Mouse (Mus musculus) thymus, postnatal 4 days (tissue): ENCODE data around the gene Tmem208.

Experiments used
- DNase-seq: peaks from one replicate; pipeline ENCODE4 v3.0.0; 2021

Gene Tmem208

DNA sequence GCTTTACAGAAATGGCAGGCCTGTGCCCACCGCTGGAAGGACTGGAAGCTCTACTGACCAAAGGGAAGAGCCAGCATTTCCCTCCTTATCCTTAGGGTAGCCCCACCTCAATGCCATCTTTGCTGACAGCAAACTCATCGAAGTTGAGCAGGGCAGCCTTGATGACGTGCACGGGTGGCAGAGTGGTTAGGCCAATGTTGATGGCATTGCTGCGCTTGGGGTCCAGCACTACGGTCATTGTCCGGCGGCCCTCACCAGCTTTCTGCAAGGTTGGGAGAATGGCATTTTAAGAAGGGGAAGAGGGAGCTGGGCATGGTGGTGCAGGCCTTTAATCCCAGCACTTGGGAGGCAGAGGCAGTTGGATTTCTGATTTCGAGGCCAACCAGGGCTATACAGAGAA lies 5.8 kb downstream of the Tmem208 start:
- DNase-seq = no peak

DNA sequence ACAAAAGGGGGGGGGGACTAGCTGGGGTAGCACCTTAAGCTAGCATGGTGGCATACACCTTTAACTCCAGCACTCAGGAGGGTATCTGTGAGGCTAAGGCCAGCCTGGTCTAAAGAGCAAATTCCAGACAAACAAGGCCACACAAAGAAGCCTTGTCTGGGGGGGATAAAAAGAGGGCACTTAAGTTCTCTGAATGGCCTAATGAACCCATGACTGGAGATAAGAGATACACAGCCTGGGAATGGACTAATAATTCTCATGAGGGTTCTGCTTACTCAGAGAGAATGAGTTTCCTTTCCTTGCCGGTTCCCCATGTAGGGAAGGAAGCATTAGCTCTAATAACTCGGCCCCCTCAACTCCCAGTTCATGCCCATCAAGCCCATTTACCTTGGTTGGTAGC lies 6.4 kb downstream of the Tmem208 start:
- DNase-seq = no peak

DNA sequence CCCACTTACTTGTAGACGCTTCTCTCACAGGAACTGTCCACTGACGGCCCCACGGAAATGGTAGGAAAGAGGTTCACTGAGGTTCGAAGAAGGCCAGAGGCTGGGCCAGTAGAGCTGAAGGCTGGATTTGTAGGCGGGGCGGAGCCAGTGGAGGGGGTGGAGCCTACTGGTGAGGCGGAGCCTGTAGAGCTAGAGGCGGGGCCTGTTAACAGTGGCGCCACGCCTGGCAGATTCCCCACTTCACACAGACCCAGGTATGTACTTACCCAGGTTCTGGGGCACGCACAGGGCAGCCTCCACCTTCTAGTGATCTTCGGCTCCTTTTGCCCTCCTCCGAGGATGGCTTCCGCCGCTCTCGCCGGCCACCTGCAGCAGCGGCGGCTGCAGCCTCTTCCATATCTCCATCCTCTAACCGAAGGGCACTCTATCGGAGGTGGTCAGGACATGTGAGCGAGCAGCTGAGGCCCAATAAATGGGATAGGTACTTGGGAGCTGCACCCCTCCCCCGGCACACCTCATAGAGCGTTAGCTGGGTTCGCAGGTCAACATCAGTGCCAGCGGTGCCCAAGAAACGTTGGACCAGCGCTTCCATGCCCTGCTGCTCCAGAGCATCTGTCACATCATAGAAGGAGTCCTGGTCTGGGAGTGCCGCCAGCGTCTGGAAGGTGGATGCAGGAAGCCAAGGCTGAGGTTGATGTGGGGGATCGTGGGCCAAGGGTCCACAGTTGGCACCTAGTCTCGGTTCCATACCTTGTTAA lies 10.4 kb downstream of the Tmem208 start:
- peak; percentile 38 for DNase-seq

DNA sequence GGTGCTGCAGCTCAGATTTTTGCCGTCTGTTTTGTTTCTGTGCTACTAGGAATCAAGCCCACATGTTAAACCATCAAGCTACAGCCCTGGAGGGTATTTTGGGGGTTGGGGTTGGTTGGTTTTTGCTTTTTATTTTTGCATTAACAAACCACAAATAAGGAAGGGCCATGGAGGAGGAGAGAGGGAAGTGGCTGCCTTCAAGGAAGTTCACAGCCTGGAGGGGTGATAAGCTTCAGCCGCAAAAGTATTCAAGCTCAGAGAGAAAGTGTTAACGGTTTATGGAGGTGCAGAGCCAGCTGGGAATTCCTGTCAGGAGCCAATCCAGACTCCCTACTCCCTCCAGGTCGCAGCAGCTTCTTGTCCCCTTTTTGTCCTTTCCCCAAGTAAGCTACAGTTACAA lies 12.8 kb downstream of the Tmem208 start:
- no peak for DNase-seq

DNA sequence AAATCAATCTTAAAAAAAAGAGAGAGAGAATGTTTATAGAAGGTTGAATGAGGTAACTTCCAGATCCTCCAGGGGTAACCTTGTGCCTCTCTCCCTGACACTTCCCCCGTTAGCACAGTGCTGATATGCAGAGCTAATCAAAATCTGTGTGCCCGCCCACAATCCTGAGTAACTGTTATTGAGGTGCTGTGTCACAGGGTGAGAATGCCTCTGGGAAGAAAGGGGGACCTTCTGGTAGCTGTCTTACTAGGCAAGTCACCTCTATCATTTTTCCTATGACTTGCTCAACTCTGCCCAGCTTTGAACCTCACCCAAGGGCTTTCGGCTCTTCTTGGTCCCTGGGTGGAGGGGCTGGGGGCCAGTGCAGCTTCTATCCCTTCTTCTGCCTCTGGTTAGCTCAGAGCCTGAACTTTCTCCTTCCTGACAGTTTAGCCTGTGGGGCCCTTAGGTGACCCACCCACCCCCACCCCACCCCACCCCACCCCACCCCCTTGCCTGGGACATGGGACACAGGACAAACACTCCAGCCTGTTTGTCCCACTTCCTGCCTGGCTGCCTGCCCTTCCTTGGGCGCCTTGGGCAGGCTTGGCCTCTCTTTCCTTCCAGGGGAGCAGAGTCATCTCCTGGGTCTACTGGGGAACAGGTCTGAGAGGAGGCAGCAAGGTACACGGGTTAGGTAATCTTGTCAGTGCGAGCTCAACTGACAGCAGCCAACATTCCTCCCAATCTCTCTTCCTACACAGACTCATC lies 13.9 kb downstream of the Tmem208 start:
- DNase-seq = no peak

DNA sequence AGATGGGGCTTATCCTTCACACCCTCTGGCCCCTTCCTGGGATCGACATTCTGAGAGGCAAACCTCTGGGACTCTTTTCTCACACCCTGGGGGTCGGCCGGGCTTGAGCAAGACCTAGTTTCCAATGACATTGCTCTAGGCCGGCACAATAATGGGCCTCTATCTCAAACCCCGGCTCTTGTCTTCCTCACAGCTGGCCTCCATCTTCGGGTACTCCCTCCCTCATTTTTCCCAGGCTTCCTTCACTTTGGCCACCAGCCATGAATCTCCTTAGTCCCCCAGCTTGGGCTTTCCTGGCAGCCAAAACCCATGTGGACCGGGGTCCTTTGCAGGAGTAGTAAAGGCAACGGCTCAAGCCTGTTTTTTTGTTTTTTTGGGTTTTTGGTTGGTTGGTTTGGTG lies 15.2 kb downstream of the Tmem208 start:
- no peak for DNase-seq

DNA sequence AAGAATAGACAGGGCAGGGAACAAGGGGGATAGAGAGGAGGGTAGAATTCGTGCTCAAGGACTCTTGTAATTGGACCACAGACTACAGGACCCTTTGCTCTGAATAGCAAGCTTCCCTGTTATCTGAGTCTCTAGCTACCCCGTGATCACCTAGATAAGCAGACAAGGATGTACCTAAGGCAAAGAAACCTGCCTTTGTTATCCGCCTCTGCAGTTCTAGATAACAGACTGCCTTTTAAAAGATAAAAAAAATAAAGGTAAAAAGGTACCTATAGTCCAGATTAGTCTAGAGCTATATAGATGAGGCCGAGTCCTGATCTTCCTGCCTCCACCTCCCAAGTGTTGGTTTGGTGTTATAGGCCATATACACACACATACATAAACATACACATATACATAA lies 16.6 kb downstream of the Tmem208 start:
- no peak for DNase-seq

DNA sequence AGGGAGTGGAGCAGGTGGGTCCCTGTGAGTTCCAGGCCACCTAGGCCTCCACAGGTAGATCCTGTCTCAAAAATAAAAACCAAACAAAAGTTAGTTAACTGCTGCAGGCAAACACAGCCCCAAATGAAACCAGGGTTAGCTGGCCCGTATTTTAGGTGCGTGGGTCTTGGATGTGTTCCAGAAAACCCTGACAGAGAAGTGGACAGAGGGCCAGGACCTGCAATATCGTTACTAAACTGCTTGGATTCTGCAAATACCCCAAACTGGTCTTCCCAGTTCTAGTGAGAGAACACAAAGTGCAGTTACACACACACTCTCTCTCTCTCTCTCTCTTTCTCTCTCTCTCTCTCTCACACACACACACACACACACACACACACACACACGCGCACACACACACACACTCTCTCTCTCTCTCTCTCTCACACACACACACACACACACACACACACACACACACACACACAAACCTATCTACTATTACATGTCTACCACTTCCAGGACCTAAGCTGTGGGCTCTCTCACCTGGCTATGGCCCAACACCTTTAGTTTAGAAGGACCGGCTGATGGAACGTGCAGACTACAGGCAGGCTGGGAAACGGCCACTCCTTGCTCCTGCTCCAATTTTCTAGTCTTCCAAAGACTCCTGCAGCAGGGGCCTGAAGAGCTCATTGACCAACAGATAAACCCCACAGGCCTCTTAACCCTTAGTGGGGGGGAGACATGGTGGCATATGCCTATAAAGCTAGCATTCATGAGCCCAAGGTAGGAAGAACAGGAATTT lies 17.8 kb downstream of the Tmem208 start:
- no peak for DNase-seq

DNA sequence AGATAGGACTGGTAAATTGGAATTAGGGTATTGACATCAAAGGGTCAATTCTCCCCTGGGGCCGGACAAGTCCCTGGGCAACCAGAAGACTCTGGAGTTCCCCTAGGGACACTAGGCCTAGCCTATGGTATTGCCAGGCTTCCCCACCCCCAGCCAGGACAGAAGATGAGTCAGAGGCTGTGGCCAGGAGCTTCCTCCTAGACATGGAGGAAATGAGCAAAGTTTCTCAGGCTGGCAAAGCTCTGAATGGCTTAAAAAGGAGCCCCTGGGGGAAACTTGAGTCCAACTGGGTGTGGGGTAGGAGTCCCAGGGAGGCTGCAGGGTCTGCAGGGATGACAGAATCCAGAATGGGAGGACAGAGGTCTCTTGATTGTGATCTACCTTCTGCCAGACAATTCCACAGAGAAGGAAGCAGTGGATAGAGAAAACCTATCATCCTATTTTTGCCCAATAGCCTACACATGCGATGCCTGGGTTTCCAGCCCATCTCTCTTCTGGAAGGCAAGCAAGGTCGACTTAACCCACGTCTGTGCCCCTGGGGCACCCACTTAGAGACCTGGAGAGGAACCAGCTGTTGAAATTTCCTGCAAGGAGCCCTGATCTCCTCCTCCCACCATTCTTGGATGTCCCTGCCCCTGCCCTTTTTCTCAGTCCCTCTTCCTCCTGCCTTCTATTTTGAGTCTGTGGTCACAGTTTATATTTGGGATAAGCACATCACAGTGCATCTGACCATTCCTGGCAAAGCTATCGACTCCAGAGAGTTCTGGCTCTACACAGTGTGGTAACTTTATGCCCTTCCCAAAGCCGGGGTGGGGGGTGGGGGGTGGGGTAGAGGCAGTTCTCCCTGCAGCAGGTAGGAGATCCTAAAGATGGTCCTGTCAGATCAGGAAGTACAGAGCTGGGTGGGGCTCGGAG lies 19.2 kb downstream of the Tmem208 start:
- DNase-seq = no peak

DNA sequence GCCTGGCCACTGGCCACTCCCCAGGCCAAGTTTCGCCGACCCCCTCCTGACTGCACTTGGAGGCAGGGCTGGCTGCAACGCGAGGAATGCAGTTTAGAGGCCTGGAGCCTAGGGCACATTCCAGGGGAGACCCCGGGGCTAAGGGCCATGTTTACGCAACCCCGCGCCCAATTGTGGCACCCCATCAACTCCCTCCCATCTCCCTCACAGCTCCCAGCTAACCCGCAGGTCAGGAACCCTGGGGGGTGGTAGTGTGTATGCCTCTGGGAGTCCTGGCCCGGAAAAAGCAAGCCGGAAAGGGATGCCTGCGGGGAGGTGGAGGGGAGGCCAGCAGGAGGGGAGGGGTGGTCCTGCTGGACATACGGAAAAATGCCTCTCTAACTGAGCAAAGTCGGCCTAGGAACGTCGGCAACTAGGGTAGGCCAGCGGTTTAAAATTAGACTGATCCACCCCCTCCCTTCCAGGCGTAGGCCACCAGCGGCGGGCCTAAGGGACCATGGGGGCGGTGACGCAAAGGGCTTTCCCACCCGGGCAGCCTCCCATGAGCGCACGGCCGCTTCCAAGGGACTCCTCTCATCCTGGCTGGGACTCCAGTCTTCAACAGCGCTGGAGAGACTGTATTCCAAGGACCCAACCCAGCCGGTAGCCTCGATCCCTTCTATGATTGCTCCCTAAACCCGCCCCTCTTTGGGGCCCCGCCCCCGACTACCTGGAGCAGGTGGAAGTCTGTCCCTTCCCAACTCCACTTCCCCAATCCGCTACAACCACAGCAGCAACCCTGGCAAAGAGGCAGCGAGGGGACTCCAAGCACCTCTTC lies 20.7 kb downstream of the Tmem208 start:
- DNase-seq = peak; percentile 45

DNA sequence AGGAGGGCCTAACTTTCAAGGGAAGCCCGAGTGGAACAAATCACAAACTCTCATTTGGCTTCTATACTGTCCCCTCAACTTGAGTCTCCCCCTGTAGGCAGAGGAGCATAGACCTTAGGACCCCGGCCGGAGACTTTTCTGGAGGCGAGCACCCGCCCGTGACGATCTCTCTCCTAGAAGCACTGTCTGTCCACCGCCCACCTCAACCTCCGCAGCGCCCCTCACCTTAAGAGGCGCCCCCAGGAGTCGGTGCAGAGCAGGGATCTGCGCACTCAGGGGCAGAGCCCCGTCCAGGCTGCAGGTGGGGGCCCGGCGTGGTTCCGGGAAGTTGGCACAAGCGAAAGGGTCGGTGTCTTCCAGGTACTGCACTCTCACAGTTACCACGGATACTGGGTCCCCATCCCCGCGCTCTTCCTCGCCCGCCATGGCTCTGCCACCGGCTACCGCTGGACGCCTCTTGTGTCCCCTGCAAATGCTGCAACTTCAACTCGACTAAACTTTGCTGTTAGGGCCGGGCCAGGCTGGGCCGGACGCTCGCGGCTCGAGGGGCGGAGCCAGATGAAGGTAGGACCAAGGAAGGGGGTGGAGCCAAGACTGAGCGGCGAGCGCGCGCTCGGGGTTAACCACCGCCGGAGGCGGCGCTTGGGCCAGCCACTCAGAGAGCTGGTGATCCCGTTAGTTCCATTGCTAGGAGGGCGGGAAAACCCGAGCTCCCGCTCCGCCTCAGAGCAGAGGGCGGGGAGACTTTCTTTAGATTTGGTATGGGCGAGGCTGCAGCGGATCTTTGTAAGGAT lies 21.5 kb downstream of the Tmem208 start, which contains the start of gene Fhod1:
TSS of gene Fhod1 (minus strand) at position 526 of the 794 bp plus-strand sequence.
- DNase-seq = peak; percentile 85

DNA sequence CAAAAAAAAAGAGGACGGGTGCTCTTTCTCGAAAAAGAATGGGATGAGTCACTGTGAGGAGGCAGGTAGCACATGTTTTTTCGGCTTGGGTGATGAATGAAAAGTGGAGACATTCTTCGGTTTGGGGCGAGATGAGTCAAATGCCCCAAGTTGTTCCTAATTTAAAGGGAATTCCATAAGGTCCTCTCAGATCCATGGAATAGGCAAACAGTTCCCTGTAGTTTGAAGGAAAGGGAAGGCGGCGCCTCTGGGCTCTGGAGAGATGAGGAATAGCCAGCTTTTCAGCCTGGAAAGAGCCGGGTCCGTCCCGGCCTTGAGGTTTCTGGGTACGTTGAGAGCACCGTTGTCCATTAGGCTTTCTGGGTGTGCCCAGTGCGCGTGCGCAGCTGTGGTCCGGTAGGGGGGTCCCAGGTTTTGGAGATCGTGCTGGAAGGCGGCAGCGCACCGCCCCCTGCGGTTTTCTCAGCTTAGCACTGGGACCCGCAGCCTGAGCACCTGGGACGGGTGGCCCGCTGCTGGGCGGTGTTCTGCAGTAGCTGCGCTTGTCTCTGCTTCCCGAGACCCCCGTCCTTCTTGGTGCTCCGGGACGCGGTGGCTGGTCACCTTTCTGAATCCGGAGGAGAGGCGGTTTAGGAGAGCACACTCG lies 22.4 kb downstream of the Tmem208 start, which contains the start of gene Slc9a5:
TSS of gene Slc9a5 (plus strand) at position 394 of the 646 bp plus-strand sequence.
- DNase-seq = peak; percentile 76

DNA sequence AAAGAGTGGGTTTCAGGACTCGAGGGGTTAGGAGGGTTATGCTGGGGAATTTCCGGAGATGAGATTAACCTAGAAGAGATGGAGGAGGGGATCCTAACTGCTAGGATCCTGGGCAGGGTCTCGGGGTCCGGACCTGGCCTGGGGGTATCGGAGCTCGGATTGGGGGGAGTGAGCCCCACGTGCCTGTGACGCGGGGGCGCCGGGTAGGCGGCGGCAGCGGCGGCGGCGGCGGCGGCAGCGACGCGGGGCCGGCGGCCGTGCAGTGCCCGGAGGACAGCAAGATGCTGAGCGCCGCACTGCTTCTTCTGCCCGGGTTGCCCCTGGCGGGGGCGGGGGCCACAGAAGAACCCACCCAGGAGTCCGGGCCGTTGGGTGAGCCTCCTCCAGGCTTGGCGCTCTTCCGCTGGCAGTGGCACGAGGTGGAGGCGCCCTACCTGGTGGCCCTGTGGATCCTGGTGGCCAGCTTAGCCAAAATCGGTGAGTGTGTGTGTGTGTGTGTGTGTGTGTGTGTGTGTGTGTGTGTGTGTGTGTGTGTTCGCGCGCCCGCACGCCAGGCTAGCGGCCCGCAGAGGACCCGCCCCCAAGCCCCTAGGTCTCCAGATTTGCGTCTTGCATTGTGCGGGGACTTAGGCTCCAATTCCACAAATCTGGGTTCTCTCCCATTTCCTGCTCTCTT lies 23.1 kb downstream of the Tmem208 start:
- DNase-seq = peak; percentile 52

DNA sequence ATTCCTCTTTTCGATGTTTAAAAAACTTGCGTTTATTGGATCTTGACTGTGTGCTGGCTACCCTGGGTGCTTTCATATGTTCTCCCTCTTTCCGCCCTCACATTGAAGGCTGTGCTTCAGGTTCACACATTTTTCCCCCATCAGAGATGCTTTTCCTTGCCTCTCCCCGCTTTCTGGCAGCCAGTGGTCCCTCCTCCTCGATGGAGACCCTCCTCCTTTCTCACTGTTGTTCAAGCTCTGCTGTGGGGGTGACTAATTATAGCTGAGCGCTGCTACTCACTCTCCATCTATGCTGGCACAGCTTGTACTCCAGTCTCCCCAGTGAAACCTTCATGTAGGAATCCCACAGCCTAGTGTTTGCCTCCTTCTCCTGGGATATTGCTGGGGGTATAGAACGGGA lies 24.0 kb downstream of the Tmem208 start:
- DNase-seq = no peak

DNA sequence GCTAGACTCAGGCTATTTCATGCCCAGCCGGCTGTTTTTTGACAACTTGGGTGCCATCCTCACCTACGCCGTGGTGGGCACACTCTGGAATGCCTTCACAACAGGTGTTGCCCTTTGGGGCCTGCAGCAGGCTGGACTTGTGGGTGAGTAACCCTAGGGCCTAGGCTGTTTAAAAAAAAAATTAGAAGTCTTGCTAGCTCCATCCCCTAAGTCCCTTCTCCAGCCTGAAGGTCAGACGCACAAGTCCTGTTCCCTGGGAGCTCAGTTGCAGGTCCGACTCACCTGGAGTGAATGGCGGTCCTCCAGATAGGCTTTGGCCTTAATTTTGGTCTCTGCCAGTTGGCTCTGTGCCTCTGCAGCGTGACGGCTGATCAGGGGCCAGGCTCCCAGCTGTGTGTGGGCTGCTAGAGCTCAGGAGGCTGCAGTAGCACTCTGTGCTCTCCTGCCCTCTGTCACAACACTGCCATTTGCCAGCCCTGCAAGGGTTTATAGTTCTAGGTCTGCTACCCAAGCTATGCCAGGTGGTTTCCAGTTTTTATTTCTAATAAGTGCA lies 27.5 kb downstream of the Tmem208 start:
- no peak for DNase-seq

DNA sequence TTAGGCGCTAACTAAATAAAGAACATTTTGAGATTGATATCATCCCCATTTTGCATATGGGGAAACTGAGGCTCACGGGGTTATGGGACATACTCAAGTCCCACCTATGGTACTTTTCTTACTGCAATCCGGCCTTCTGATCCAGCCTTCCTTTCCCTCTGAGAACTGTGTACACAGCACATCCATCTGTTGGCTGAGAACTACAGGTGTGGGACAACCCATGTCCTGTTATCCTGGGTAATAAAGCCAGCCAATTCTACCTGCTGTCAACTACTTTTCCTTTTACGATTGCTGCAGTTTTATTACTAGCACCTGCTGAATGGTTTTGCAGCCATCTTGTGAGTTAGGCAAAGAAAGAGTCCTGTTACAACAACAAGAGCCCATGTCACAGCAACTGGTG lies 28.4 kb downstream of the Tmem208 start:
- no peak for DNase-seq

DNA sequence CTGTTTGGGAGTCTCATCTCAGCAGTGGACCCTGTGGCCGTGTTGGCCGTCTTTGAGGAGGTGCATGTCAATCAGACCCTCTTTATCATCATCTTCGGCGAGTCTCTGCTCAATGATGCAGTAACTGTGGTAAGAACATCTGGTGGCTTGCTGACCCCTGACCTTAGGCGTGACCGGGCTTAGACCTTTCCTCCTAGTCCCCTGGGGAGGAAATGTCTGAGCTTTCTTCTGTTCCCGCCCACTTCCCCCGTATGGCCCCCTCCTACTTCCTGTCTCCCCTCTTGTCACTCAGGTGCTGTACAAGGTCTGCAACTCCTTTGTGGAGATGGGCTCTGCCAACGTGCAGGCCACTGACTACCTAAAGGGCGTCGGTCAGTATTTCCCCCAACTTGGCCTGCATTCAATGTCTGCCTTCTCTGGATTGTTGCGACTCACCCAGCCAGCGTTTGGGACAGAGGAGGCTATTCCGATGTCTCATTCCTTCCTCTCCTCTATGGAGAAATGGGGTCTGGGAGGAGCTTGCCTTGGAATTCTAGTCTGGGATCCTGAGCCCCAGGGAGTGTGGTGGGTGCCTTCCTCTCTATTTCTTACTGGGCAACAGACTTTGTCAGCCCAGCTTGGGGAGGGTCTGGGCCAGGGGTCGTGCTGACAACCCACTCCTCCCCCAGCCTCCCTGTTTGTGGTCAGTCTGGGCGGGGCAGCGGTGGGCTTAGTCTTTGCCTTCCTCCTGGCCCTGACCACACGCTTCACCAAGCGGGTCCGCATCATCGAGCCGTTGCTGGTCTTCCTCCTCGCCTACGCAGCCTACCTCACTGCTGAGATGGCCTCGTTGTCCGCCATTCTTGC lies 29.2 kb downstream of the Tmem208 start:
- DNase-seq = peak; percentile 70

DNA sequence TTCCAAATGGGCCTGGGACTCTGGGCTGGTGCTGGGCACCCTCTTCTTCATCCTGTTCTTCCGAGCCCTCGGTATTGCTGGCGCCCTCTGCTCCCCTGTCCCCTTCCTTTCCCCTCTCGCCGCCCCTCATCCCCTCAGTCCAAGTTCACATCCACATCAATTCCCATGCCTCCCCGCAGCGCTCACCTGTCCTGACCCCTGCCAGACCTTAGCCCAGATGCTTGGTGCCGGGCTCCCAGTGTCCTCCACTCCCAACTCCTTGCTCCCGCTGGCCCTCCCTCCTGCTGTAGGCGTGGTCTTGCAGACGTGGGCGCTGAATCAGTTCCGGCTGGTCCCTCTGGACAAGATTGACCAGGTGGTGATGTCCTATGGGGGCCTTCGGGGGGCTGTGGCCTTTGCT lies 30.5 kb downstream of the Tmem208 start:
- no peak for DNase-seq
